Mouse (Mus musculus) urinary bladder, adult 2 months (tissue): ENCODE measurements at regions not wholly inside any gene's neighbourhood (a gene's known extent, or its start where the extent isn't known, plus 50 kb on each side); places are given as distances from the start of the nearest gene placed in this dataset.

Experiments used
- DNase-seq: peaks from one replicate; pipeline ENCODE4 v3.0.0; 2022; ENCODE audit warnings: low spot score

DNA sequence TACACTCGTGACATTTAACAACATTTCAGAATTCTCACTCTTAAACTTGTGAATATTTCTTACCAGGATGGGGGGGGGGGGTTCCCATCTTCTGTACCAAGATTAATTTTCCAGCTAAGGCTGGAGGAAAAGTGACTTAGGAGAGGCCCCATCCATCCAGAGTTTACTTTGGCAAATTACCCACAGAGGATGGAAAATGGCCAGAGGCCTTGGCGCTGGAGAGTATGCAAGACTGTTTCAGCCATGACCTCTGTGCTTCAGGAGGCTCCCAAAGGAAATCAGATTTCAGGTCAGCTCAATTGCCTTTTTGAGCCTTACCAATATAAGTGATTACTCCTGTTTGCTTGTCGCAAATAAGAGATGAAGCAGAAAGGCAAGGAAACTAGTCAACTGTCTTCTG, 143.4 kb upstream of the F930015N05Rik start:
- DNase-seq, result no peak

GRCm38 (mm10) chr11:64586056-64586455, 149.6 kb upstream of the F930015N05Rik start:
- DNase-seq, result no peak

GRCm38 (mm10) chr11:64587034-64587710, 150.7 kb upstream of the F930015N05Rik start:
- DNase-seq, result no peak

GRCm38 (mm10) chr11:64587751-64588600, 151.5 kb upstream of the F930015N05Rik start:
- no peak for DNase-seq

- DNase-seq, result no peak
These were observed 152.1 kb upstream of the F930015N05Rik start for GRCm38 (mm10) chr11:64588601-64588989.

- no peak for DNase-seq
These were observed 152.6 kb upstream of the F930015N05Rik start for GRCm38 (mm10) chr11:64589026-64589425.

DNA sequence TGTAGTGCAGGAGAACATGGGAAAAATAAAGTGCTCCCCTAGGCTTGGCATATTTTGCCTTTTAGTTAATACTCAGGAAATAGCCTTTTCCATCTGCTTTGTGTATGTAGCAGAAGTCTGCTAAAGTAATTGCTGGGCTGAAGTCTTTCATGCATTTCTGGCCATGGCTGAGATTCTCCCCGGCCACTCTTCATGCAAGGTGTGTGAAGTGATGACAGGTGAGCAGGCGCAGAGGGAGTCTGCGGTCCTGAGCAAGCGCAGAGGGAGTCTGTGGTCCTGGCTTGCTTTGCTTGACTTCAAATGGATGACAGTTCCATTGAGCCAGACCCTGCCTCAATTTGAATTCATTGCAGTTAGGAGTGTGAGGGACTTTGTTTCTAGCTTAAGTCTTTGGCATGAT, 153.6 kb upstream of the F930015N05Rik start:
- DNase-seq, result no peak

DNA sequence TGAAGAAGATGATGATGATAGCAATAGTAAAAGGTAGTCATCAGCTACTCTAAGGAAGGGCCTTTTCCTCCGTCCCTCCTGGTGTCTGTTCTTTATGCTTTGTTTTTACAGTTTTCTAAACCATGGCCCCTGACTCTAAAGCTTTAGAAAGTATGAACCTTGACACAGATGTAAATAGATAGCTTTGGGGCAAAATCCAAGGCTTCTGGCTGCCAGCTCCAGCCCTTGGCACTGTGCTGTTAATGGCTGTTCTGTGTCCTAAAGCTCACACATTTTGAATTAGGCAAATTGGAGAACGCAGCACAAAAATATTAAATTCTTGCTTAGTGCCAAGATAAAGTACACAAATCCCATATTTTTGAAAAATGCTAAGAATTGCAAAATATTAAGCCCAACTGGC, 155.8 kb upstream of the F930015N05Rik start:
- no peak for DNase-seq

- DNase-seq, result no peak
These were observed 160.9 kb upstream of the F930015N05Rik start for GRCm38 (mm10) chr11:64597305-64597704.

DNA sequence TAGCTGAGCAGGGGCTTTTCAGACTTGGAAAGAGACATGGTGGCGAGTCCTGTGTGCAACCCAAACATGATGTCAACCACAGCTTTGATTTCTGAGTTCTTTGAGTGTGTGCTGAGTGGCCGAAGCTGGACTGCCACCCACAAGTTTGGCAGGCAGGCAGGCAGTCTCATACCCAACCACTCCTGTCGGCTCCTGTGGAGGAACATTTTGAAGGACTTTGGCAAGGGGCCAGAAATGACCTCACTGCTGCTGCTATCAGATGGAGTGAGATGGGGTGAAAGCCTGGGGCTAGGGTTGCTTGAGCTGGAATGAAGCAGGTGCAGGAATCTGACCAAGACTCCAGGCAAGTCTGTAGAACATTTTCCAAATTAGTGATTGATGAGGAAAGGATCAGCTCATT, 162.7 kb upstream of the F930015N05Rik start:
- no peak for DNase-seq

DNA sequence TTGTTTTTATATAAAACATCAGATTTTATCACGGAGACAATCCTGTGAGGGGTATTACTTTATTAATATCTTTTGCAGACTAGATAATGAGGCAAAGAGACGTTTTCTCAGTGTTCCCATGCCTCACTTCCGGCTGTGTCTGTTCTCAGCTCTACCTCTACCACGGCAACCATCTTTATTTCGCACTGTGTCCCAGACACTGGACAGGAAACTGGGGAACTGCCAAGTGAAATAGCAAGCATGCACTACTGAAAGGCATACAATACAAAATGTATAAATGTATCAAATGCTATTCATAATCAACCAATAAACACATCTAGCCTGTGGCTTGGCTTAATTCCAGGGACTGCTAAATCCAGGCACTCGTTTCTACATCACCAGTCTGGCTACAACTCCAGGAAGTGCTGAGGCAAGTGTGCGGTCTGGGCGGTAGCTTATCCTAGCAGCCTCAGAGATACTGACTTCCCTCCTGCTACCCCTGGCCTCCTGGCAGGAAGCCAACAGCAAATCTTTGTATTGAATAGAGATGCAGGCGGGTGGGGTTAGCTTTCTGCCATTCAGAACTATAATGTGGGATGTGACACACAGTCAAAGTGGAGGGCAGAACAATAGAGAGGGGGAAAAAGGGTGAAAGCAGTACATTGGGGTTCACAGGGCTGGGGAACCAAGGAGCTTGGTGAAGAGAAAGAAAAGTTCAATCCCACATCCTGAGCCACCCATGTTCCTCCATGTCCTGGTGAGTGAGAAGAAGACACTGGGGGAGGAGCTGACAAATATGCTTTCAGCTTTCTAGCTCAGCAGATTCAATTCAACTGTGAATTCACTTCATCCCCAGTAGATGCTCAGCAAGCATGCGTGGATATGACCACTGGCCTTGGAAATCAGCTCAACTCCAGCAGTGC, 164.0 kb upstream of the F930015N05Rik start:
- no peak for DNase-seq

DNA sequence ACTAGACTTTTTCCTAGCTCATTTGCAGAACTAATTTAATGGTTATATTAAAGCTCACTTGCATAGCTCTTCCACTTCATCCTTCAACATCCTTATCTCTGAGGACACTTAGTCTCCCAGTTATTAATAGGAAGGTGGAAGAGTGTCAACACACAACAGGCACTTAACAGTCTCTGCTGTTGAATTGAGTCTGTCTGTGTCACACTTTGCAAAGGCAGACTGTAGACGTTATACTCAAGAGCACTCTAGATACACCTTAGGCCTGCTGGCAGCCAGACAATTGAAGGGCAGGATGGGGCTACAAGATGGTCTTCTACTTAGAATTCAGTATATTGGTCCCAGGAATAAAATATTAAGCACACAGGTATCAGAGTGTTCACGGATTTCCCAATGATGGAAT, 172.6 kb upstream of the F930015N05Rik start:
- DNase-seq, result no peak

DNA sequence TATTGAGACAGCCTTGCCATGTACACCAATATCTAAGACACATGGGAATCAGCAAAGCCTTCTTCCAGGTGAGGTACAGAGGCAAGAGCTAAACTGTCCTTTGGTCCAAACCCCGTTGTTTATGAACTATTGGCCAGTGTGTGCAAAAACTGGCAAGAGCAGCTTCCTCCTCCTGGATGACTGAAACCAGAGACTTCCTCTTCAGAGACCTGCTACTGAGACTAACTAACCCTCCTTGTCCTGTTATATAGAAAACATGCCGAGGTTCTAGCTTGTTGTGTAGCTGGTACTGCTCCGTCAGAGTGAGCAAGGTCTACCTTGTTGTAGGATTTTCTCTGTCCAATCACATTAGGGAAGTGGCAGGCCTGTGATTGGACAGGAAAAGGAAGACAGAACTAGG, 174.3 kb upstream of the F930015N05Rik start:
- DNase-seq, result no peak

DNA sequence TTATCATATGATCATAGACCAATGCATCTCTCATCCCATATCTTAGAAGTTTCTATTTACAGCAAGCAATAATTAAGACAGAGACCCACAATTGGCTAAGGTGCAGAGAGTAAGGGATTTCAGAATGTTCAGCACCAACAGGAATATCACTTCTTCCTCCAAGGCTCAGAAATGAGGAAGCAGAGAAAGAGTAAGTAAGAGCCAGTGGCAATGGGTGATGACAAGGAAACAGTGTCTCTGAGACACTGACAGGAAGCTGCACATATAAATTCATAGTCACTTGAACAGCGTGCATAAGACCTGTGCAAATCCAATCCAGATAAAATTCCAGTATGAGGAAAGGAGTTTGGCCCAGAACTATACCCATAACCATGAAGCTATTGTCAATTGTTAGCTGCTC, 178.7 kb upstream of the F930015N05Rik start:
- DNase-seq, result no peak

DNA sequence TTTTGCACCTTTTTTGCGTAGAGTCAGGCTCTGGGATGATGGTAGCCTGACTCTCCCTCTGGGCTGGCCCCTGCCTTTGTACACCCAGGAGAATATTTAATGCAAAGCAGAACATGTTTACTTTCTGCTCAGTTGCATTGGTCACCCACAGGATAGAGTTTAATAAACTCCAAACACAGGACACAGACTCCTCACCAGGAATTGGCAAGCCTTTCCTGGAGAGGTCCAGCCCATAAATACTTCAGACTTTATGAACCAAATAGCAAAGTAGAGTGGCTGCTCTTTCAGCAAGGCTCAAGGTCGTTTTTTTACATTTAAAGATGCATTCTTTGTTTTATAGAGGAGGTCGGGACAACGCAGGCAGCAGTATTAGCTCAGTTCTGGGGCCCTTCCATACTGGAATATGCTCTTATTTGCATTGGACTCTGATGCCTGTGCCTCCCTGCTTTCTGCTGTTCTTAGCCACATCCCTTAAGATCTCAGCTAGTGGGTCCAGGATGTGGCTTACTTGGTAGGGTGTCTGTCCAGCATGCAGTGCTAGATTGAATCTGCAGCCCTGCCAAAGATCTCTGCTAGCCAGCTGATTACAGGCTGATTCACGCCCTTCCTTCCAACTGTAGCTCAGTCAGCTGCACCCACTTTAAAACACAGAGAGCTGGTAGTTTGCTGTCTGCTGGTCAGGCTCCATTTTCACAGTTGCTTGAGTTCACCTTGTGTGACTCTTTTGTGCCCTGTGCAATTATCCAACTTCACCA, 182.4 kb upstream of the F930015N05Rik start:
- no peak for DNase-seq

DNA sequence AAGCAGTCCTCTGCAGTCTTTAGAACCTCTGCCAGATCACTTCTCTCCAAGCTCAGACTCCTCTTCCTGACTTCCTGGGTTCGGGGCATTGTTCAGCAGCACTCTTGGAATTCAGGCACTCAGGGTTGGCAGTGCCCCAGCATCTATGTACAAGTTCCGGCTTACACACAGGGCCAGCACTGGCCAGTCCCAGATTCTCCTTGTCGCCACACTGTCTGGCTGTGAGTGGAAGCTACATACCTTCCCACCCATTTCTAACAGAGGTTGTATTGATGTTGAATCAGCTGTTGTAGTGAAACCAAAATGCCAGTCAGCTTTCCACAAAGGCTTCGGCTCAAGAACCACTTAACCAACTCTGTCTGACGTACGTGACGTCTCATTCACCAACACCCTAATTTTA, 190.7 kb upstream of the F930015N05Rik start:
- DNase-seq, result no peak

- no peak for DNase-seq
These were observed 204.5 kb upstream of the F930015N05Rik start for GRCm38 (mm10) chr11:64640947-64641346.

- no peak for DNase-seq
These were observed 206.7 kb upstream of the F930015N05Rik start for GRCm38 (mm10) chr11:64643171-64643570.

GRCm38 (mm10) chr11:64647938-64648337, 211.5 kb upstream of the F930015N05Rik start:
- no peak for DNase-seq

- no peak for DNase-seq
These were observed 214.3 kb upstream of the F930015N05Rik start for GRCm38 (mm10) chr11:64650571-64651282.

- no peak for DNase-seq
These were observed 216.4 kb upstream of the F930015N05Rik start for GRCm38 (mm10) chr11:64652811-64653210.
